Mouse (Mus musculus): ENCODE data around the gene Hcn3.

The Hcn3 gene

DNA sequence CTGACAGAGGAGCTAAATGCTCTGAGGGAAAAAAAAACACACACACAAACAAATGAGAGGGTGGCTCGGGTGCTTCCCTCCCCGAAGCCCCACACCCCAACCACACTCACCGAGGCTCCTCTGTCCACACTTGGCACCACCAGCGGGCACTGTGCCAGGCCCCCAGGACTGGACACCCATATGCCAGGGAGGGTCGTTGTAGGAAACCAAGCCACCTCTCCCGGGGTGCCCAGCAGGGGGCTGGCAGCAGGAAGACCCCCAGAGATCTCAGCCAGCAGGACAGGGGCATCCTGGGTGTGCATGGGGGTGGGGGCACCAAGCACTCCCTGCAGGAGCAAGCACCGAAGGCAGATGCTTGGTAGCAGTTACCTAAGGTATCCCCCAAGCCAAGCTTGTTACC is 59.2 kb downstream of the Hcn3 start, which contains the start of gene Gm43738:
TSS of gene Gm43738 (minus strand) at position 289 of the 400 bp plus-strand sequence.
- in situ Hi-C loops (cut with MboI, MseI): no loop called here
